Mouse (Mus musculus): ENCODE measurements around the gene Sebox.

GRCm38 (mm10) chr11:78515549-78516325 lies 12.5 kb downstream of the Sebox start:
- TF ChIP-seq CTCF (IDR thresholded peaks at IDR 0.05; ENCODE audit: control insufficient read depth, insufficient read depth, low read length) (peak; percentile 45; the same call in 1 of the 2 replicates), POLR2A (IDR thresholded peaks at IDR 0.05; ENCODE audit: borderline replicate concordance, control insufficient read depth, low read depth, low read length) (no peak)

Measured in bone marrow, adult 2 months (tissue).